Mouse (Mus musculus) stomach, embryonic 15.5 days (tissue): ENCODE data around the gene Uxt. TPM values are rescaled to one million over a fixed set of nuclear protein-coding genes. Genes with fewer than 3 reads are reported as not detected.

Experiments used
- ATAC-seq: fragments of 200-750 bp; cut with Nextera tagmentation; 2 replicates; pipeline ENCODE4 v1.8.0; 2017; ENCODE audit warnings: low read depth, moderate number of reproducible peaks, moderate TSS enrichment; ENCODE audit not compliant: insufficient read depth, low FRiP score
- H3K27ac ChIP-seq: fragments of 300-500 bp; sonication (generic); 2 replicates; pipeline ENCODE4 v1.5.1; 2015; ENCODE audit warnings: mild to moderate bottlenecking, inconsistent platforms
- H3K27me3 ChIP-seq: fragments of 300-500 bp; sonication (generic); replicated peaks from 2 replicates; pipeline ENCODE4 v1.6.1; 2015; ENCODE audit warnings: inconsistent platforms
- H3K36me3 ChIP-seq: fragments of 300-500 bp; sonication (generic); 2 replicates; pipeline ENCODE4 v1.6.1; 2015; ENCODE audit warnings: inconsistent platforms
- H3K4me1 ChIP-seq: fragments of 300-500 bp; sonication (generic); 2 replicates; pipeline ENCODE4 v1.6.1; 2015; ENCODE audit warnings: inconsistent platforms
- H3K4me2 ChIP-seq: fragments of 300-500 bp; sonication (generic); 2 replicates; pipeline ENCODE4 v1.6.1; 2015; ENCODE audit warnings: mild to moderate bottlenecking, inconsistent platforms
- H3K4me3 ChIP-seq: fragments of 300-500 bp; sonication (generic); replicated peaks from 2 replicates; pipeline ENCODE4 v1.5.1; 2015; ENCODE audit warnings: inconsistent platforms
- H3K9ac ChIP-seq: fragments of 300-500 bp; sonication (generic); 2 replicates; pipeline ENCODE4 v1.6.1; 2015; ENCODE audit warnings: inconsistent platforms
- H3K9me3 ChIP-seq: fragments of 300-500 bp; sonication (generic); 2 replicates; pipeline ENCODE4 v1.6.1; 2016; ENCODE audit warnings: inconsistent platforms
- WGBS: fragments of 180-500 bp; shearing (Covaris S2); methylation state at CpG from one replicate; pipeline ENCODE4 v1.1.7; 2015; 5-methylcytosine and 5-hydroxymethylcytosine counted together
- polyA plus RNA-seq: library from polyadenylated mRNA; unstranded; fragments of >200 nt; fragmentation: Nextera tagmentation; extraction: Ambion mirVana; gene quantifications from 2 replicates; pipeline ENCODE4 v1.2.1, GENCODE M21; 2015

The Uxt gene
- polyA plus RNA-seq, 1 experiment from 2014 or later: 55.7 TPM

DNA sequence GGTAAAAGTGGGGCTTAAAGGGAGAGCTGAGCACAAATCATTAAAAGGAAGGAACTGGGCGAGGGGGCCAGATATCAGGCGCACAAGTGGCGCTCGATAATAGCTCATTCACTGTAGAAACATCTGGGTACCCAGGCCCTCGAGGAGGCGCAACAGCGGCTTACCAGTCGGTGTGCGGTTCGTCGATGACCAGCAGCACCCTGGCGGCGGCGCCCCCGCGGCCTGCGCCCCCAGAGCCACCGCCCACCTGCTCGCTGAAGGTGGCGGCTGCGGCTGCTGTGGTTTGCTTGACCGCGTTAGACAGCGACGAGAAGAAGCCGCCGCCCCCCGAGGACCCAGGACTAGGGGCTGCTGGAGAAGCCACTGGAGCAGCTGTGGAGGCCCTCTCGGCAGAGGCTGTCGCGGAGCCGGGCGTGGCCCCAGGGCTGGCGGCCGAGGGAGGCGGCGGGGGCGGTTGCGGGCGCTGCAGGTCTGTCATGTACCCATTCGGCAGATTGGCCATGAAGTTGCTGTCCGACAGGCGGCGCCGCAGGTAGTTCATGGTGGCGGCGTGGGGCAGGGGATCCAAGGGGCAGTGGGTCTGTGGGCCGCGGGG is 41.5 kb downstream of the Uxt start:
- H3K4me1 ChIP-seq: no peaks in the 10 kb centered on the region
- H3K4me3 ChIP-seq: peak overlapping the region; percentile 43
- 20% methylated on average over 39 of the region's 49 CpGs for WGBS
- no peaks in the 10 kb centered on the region for H3K27me3 ChIP-seq
- H3K36me3 ChIP-seq: no peaks in the 10 kb centered on the region
- no peak overlapping the region for H3K27ac ChIP-seq
- peak; percentile 7; the same call in 1 of the 2 replicates for ATAC-seq
- H3K9me3 ChIP-seq: no peaks in the 10 kb centered on the region
- peak overlapping the region; percentile 84 for H3K4me2 ChIP-seq
- H3K9ac ChIP-seq: no peak overlapping the region

DNA sequence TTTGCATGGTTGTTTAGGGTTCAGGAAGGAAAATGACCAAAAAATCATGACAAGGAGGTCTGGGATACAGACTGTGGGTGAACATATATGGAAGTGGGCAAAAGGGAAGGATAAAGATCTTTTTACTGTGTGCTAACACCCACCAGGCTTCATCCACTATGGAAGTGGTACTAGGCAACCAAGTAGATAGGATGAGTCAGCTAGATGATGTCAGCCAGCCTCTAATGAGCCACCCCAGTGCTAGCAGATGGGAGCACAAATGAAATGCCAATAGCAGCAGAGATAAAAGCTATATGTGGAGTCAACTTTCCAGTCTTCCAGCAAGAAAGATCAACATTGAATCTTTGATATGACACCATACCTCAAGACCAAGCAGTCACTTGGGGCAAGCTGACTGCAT is 46.7 kb downstream of the Uxt start:
- ATAC-seq: no peak

DNA sequence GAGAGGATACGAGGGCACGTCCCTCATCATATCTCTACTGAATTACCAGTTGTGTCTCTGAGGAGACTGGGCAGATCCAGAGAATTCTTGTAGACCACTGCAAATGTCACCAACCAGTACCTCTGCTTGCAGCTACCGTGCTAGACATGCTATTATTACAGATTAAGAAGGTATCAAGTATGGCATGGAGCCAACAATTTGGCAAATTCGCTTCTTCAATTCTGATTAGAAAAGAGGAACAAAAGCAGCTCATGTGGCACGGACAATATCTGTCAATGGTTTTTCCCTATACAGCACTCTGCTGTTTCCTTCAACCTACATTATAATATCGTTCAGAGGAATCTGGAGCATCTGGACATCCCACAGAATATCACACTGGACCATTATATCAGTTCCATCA is 48.1 kb downstream of the Uxt start:
- WGBS: 82% methylated on average over 6 of the region's 6 CpGs
- no peaks in the 10 kb centered on the region for H3K4me1 ChIP-seq
- no peaks in the 10 kb centered on the region for H3K36me3 ChIP-seq
- H3K27me3 ChIP-seq: no peaks in the 10 kb centered on the region
- no peak overlapping the region for H3K4me2 ChIP-seq
- H3K9ac ChIP-seq: no peak overlapping the region
- no peak for ATAC-seq
- H3K9me3 ChIP-seq: no peaks in the 10 kb centered on the region
- no peak overlapping the region for H3K27ac ChIP-seq
- no peak overlapping the region for H3K4me3 ChIP-seq

More for the DNA sequence above, 46.7 kb downstream of the Uxt start:
- Histone ChIP-seq H3K4me1 (no peaks in the 10 kb centered on the region), H3K9me3 (no peaks in the 10 kb centered on the region), H3K4me3 (no peak overlapping the region), H3K36me3 (no peaks in the 10 kb centered on the region), H3K4me2 (no peak overlapping the region), H3K27me3 (no peaks in the 10 kb centered on the region), H3K27ac (no peak overlapping the region), H3K9ac (no peak overlapping the region)

DNA sequence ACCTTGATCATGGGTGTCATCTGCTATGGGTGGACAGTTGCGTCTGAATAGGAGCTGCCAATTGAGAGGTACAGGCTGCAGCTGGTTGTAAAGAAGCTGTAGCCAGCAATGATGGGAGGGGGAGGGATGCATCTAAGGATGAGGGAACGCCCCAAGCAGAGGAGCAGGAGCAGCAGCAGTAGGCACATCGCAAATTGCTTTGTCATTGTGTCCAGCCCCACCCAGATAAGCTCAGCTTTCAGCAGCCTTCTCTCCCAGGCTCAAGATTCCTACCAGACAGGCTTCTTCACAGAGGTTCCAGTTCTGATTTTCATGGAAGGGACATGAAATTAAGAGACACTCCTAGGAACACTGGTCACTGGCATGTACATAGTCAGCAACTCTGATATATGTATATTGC is 51.7 kb downstream of the Uxt start:
- no peaks in the 10 kb centered on the region for H3K36me3 ChIP-seq
- no peak overlapping the region for H3K9ac ChIP-seq
- H3K27me3 ChIP-seq: no peaks in the 10 kb centered on the region
- no peak overlapping the region for H3K27ac ChIP-seq
- H3K4me2 ChIP-seq: no peak overlapping the region
- H3K9me3 ChIP-seq: no peaks in the 10 kb centered on the region
- no peak overlapping the region for H3K4me3 ChIP-seq
- 33% methylated on average over 3 of the region's 3 CpGs for WGBS
- no peak for ATAC-seq
- no peaks in the 10 kb centered on the region for H3K4me1 ChIP-seq

Other genes with a start within 250 kb of the Uxt start
- gene Araf, start 164.2 kb downstream of the Uxt start, polyA plus RNA-seq: 98.8 and 116 TPM in 2 replicates
- gene Timp1, start 91.9 kb downstream of the Uxt start, polyA plus RNA-seq: 18.3 and 19.3 TPM in 2 replicates
- gene Syn1, start 41.0 kb downstream of the Uxt start, polyA plus RNA-seq: 1.9 and 2.8 TPM in 2 replicates
- gene Cfp, start 30.5 kb downstream of the Uxt start, polyA plus RNA-seq: 8.4 and 8.9 TPM in 2 replicates
- 9.3 and 11.8 TPM in 2 replicates for gene Elk1, start 11.4 kb downstream of the Uxt start, polyA plus RNA-seq
- gene Zfp182, start 100.3 kb upstream of the Uxt start, polyA plus RNA-seq: 5.1 and 6.2 TPM in 2 replicates
- gene Spaca5, start 106.4 kb upstream of the Uxt start, polyA plus RNA-seq: not detected in 2 replicates
- gene Zfp300, start 127.5 kb upstream of the Uxt start, polyA plus RNA-seq: 1.0 and 1.5 TPM in 2 replicates
- not detected in 2 replicates for gene Ssxa1, start 153.8 kb upstream of the Uxt start, polyA plus RNA-seq
- gene Gm21876, start 213.6 kb upstream of the Uxt start, polyA plus RNA-seq: not detected in 2 replicates